Mouse (Mus musculus): ENCODE data around the gene Trpc3. TPM values are rescaled to one million over a fixed set of nuclear protein-coding genes. Genes with fewer than 3 reads are reported as not detected.
"Not testable (repeated sequence)": the region's sequence is repeated elsewhere in the genome, so short reads cannot be mapped to it uniquely, and the experiment has no call there.

The Trpc3 gene
- total RNA-seq (2021): 1 to 10 TPM; 5.0 to 6.5 TPM
- long read RNA-seq, transcript Trpc3-201 (12 exons, 3,694 nt): major isoform, 9 of 11 reads
- long read RNA-seq, partial matches to known transcripts: 1 of 11 reads
- long read RNA-seq, other reads (novel, unspliced or antisense): 1 of 11 reads

DNA sequence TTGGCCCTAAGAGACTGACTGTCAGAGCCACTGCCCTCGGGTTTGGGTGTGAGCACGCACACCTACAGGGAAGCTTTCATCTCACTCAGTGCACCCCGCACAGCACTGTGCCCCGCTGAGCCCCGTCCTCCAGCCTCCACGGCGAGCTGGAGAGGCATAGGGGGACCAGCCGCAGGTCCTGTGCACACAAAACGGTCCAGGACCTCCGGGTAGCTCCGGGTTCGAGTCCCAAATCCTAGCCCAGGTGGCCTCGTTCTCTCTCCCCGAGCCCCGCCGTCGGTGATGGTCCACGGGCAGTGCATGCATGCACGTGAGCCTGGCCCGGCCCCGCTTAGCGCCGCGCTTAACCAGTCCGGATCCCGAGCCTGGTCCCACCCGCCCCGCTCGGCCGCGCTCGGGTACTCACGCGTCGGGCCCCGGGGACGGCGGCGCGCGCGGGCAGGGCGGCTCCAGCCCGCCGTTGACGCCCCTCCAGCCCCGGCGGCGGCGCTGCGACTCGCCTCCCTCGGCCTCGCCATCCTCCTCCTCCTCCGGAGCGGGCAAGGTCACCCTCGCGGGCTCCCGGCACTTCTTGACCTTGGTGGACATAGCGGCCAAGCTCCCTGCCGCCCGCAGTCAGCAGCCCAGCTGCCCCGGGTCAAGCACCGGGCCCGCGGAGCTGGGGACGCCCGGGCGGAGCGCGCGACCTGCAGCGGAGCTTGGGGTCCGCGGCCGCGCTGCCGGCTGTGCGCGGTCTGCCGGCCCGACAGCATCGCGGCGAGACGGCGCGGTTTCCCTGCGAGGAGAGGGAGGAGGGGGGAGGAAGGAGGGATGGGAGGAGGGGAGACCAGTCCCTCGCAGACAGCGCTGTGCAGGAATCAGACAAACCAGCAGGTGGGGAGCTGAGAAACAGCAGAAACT lies at the start of gene Trpc3:
Trpc3 (minus strand) TSS at position 776 of the 900 bp plus-strand sequence.
- DNase-seq (ENCODE audit: low spot score in 2 of 2): peak in 1 of 2 experiments; percentile 3

DNA sequence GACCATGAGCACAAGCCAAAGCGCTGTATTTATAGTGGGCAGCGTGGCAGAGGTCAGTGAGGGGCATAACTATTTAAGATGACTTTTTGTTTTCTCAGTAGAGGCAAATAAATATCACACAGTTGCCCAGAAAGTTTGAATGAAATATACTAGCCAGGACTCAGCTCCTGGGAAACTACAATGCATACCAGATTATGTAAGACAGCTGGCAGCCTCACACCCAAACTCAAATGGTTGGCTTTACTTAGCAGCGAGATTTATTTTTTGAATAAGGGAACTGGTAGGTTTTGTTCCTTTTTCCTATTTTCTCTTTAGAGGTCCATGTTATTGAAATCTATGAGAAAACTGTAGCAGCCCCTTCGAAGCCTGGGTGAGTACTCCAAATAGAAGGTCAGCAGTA lies 48.1 kb upstream of the Trpc3 start:
- peak; percentile 15 to 54 for DNase-seq (ENCODE audit: low spot score in 2 of 2)

DNA sequence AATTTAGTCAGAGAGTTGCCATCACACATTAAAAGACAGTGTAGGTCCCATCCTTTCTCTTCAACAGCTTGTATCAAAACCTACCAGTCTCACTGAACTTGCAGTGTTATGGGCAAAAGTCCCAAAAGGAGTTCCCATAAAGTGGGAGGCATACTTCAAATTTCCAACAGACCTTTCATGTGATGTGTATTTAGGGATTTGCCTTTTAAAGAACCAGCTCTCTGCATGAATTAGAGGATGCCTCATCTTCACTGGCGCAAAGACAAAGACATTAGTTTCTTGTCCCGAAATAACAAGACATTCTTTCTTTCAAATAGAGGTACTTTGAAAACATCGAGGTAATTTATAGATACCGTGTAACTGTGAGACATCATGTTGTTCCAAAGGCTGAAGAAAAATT lies 43.1 kb upstream of the Trpc3 start:
- no peak for DNase-seq (ENCODE audit: low spot score in 2 of 2)

DNA sequence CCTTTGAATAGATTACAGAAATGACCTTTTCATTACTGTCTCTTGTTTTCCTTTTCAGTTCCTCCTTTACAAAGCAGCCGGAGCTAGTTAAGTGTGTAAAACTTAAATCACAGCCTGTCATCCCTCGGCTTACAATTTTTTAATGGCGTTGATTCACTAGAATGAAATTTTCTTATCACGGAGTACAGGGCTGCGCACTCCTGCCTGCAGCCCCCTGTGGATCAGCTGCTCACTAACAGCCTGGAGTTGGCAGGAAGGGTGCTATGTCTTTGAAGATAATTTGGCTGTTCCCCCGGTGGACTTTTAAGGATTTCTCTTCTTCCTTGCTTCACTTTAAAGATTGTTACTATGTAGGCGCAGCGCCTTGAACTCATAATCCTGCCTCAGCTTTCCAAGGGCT lies 36.6 kb upstream of the Trpc3 start:
- DNase-seq (ENCODE audit: low spot score in 2 of 2): no peak

DNA sequence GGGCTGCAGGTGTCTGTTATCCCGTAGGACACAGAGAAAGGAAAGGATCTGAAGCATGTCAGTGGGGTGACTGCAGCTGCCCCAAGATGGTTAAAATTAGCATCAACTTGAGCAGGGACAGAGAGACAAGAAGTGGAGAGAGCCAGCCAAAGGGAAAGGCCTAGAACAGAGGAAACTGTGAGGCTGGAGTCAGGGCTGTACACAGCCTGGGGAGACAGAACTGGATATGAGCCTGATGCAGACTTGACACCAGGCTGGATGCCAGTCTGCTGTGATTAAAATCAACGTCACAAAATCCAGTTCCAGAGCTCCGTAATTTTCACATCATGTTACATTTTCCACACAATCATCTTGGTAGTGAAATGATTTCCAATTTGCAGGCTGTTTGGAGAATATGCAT lies 31.9 kb upstream of the Trpc3 start:
- DNase-seq (ENCODE audit: low spot score in 2 of 2): peak in 1 of 2 experiments; percentile 12

DNA sequence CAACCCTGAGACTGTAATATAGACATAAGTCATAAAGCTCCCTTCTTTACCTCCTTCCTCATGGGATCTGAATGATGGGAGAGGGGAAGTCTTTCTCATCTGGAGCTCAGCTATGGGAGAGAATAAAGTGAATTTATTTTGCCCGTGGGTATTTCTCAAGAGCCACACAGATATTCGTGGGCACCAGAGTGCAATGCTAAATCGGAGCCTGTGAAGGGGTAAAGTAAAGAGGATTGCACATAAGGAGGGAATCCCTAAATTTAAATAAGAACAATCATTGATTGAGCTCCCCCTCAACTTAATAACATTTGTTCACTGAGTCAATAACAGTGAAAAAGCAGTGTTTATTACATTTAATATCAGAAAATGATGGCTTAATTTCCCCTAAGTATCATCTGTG lies 19.6 kb upstream of the Trpc3 start:
- no peak for DNase-seq (ENCODE audit: low spot score in 2 of 2)

DNA sequence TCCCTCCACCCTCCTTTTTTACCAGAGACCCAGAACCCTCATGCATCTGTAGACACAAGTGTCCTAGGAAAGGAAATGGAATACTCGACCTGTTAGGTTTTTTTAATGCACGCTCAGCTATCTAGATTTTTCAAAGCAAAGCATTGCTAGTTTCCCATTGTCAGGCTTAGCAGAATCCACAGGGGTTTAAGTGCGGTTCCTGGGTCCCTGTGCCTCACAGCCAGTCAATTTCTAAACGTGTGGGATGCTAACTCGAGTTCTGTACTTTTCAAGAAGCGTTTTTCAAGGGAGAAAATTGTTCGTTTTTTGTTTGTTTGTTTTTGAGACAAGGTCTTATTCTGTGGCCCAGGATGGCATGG lies 304 bp upstream of the Trpc3 start:
- DNase-seq (ENCODE audit: low spot score in 2 of 2): no peak

DNA sequence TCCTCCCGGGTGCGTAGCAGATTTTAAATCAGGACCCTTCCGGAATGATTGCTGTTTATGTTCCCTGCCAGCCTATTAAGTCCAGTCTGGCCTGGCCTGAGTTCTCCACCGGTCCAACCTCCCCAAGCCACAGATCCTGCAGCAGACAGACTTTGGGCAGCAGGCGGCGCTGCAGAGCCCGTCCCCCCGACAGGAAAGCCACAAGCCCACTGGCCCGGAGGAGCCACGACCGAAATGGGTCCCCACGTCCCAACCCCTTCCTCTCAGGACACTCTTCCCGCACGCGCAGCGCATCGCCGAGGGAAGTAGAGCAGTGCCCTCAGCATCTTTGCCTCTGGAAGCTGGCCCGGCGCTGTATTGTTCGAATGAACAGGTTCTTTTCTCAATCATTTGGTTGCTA lies 1.1 kb downstream of the Trpc3 start:
- peak in 1 of 2 experiments; percentile 29 for DNase-seq (ENCODE audit: low spot score in 2 of 2)

DNA sequence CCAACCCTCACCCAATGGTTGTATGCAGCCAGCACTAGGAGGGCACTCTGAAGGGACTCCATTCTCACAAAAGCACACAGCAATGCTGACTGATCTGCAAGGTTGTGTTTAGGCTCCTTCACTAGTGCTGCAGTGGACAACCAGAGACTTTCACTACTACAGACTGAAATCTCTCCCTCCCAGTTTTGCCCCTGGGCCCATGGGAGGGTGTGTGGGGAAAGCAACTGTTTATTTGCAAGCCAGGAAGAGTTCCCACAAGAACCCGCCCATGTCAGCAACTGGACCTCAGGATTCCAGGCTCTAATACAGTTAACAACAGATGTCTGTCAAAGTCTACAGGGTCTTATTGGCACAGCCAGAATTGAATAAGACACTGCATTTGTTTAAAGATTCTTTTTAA lies 14.1 kb downstream of the Trpc3 start:
- DNase-seq (ENCODE audit: low spot score in 2 of 2): no peak

DNA sequence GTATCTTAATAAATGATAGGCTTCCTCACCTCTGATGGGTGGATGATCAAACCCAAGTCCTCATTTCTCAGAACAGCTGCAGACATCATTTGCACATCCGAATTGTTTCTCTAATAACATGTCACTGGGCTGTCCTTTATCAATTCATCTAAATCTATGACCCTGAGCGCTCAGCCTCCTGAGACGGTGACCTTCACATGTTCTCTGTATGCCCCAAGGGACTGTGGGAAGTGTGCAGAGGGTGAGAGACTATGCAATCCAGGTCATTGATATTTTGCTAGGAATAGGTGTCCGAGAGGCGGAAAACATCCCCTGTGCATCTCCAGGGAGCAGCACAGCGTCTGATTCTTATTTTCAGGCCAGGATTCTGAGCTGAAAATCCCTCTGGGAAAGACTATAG lies 22.2 kb downstream of the Trpc3 start:
- no peak for DNase-seq (ENCODE audit: low spot score in 2 of 2)

DNA sequence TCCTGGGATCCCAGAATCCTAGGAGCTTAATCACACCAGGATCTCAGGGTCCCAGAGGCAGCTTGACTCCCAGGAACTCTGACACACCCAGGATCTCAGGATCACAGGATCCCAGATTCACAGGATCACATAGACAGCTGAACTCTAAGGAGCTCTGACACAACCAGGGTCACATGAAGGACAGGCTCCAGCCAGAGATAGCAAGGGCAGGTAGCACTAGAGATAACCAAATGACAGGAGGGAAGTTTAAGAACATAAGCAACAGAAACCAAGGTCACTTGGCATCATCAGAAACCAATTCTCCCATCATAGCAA lies 44.8 kb downstream of the Trpc3 start:
- DNase-seq (ENCODE audit: low spot score in 2 of 2): not testable (repeated sequence)

DNA sequence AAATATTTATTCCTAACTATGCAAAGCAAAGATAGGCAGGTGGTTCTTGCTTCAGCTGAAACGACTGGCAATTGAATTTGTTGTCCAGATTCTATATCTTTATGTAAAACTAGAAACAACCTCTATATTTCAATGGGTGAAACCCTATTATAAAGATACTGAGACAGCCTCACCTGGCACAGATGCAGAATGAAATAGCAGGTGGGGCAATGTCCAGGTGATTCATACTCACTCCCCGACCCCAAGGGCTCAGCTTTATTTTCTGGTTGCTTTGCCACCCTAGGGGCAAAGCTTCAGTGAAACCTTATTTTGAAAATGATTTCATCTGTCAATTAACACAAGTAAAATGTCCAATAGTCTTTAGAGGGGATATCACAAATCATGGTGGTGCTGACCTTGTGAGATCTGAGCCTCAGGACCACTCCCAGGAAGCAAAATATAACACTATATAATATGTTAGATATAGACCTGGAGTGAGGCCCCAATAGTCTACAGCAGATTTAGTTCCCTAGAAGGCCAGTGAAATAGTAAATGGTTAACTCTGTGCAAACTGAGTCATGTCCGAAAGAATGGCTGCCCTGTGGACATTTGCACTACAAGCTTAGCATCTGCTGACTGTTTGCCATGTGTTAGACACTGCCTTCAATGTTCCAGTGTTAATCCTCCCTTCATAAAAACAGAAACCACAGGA lies 45.3 kb downstream of the Trpc3 start:
- DNase-seq (ENCODE audit: low spot score in 2 of 2): no peak

DNA sequence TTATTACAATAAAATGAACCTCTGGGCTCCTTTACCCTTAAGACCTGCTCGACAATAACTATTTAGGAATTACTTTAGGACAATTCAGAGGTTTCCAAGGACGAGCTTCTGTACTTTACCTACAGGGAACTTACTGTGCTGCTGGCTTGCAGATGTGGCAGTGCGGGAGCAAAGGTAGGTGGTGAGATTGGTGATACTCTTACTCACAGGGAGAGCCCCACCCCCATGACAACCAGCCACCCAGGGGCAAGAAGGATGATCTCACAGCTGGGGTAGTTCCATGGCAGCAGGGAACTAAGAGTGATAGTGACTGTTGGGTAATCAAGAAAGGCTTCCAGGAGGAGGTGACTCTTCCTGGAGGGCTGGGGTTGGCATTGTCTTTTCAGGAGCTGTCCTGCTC lies 46.6 kb downstream of the Trpc3 start:
- DNase-seq (ENCODE audit: low spot score in 2 of 2): no peak

DNA sequence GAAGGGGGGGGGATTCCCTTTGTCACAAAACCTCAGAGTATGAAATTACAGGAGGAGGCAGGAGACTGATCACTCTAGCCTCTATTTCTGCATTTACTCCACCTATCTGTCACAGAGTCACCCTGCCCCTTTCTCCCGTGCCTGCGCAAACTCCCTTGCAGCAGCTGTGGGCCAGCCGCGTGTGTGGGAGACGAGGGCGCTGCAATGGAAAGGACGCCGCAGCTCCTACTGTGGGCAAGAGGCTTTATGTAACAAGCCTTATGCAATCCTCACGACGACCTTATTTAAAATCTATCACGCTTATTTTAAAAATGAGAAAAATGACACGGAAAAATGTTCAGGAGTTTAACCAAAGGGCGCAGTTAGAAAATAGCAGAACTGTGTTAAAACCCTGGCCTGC lies 47.2 kb downstream of the Trpc3 start:
- peak; percentile 10 to 51 for DNase-seq (ENCODE audit: low spot score in 2 of 2)

DNA sequence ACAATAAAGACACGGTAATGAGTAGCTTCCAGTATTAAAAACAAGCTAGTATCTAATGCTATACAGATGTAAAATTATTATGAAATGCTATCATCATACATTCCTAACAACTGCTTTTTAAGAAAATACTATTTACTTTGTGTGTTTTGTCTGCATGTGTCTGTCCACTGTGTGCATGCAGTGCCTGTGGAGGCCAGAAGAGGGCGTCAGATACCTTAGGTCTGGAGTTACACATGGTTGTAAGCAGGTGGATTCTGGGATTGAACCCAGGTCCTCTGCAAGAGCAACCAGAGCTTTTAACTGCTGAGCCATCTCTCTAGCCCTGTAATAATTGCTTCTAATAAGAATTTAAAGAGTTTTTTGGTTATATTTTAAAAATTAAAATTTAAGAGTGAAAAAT lies 49.2 kb downstream of the Trpc3 start:
- no peak for DNase-seq (ENCODE audit: low spot score in 2 of 2)

DNA sequence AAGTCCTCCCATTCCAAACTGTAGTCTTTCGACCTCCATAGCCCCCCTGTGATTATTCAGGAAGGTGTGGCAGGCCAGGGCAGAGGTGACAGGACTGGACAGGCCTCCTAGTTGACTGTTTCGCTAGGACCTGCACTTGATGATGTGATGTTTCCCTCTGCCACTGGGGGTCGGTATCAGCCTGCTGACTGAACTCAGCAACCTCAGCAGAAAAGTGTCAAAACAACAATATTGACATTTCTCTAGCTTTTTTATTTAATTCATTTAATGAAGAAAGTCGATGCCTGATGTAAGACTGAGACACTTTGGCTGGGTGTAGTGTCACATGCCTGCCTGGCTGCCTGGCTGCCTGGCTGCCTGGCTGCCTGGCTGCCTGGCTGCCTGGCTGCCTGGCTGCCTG lies 54.5 kb downstream of the Trpc3 start:
- peak; percentile 54 to 65 for DNase-seq (ENCODE audit: low spot score in 2 of 2)

DNA sequence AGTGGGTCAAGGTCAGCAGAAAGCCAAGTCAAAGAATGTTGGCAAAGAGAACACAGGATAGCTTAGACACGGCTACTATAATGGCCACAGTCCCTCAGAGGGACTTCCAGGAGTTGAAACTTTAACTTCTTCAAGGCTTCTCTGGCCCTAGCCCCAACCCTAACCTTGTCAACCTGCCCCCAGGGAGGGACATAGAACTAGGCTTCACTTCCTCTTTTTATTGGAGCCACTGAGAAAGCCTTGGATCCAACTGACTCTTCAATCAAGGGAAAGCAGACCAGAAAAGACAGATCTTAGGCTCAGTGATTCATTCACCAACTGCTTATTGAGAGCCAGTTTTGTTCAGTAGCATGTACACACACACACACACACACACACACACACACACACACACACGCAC lies 63.2 kb downstream of the Trpc3 start:
- no peak for DNase-seq (ENCODE audit: low spot score in 2 of 2)

DNA sequence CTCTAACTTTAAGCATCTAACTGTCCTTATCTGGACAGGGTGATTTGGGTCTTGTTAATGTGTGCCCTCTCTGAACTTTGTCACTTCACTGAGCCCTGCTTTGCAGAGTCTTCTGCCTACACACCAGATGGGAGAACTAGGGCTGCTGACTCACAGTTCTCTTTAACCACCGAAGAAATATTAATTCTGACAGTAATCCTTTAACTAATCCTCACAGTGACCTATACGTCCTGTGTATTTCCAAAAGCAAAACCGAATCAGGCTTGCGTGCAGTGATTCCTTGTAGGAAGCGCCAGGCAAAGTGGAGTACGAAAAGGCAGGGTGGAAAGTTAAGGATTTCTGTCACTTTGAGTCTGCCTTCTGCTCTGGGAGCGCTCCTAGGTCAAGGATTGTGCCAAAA lies 71.8 kb downstream of the Trpc3 start:
- DNase-seq (ENCODE audit: low spot score in 2 of 2): no peak

DNA sequence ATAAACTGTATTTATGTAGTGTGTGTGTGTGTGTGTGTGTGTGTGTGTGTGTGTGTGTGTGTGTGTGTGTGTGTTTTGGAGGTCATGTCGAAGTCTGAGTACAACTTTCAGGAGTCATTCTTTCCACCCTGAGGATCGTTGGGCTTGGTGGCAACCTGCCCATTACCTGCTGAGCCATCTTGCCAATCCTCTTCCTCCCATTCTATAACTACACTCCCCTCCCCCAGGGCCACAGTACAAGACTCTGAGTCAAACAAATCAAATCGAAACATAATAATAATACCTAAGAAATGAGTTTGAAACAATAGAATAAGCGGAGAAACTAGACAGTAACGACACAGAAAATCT lies 76.1 kb downstream of the Trpc3 start:
- no peak for DNase-seq (ENCODE audit: low spot score in 2 of 2)

DNA sequence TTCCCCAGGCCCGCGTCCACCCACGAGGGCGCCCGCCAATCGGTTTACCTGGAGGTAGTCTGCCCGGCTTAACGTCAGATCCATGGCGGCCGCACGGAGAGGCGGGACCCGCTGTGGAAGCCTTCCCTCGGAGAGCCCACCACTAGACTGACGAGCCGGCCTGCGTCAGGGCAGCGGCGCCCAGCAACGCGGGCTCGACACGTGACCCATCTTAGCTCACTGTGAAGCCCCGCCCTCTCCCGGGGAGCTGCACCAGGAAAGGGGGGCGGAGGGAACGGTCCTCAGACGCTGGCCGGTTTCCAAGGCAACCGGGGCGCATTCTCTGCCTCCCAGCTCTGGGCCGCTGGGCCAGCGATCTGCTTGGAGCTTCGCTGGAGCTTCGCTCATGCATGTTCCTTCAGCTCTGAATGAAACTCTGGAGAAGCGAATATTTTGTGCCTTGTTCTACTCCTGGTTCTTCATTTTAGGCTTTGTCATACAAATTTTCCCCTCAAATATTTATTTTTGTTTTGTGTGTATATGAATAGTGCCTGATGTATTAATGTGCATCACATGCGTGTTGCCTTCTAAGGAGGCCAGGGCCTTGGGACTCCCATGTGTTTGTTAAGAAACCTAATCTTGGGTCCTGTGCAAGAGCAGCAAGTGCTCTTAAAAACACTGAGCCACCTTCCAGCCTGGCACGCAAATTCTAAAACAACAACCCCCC lies 76.6 kb downstream of the Trpc3 start, which contains the start of gene Bbs7:
Bbs7 (minus strand) TSS at position 276 of the 706 bp plus-strand sequence.
- DNase-seq (ENCODE audit: low spot score in 2 of 2): peak; percentile 92 to 96

DNA sequence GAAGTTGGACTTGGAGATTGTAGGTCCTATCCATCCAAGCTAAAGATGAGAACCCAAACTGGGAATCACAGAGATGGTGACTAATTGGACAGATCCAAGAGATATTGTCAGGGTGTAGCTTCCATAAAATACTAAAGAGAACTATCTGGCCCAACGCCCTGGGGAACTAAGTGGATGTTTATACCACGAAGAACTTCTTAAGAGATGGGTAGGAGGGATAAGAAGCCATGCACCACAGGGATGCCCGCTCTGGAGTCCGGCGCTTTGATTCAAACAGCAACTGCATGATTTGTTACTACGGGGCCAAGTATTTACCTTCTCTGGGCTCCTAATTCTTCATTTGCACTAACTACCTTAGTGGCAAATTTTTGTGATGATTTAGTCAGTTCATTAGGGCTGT lies 77.3 kb downstream of the Trpc3 start:
- peak in 1 of 2 experiments; percentile 10 for DNase-seq (ENCODE audit: low spot score in 2 of 2)

All from layer of hippocampus, adult 18-20 months (tissue).